Mouse (Mus musculus) C2C12 (cell line): ENCODE data around the gene Nkd2.

Experiments used
- CEBPB ChIP-seq: IDR thresholded peaks from one replicate; pipeline ENCODE4 v1.6.1; 2011; ENCODE audit warnings: low read depth, mild to moderate bottlenecking, control low read depth, moderate library complexity
- CTCF ChIP-seq: IDR thresholded peaks from one replicate; pipeline ENCODE4 v1.5.1; 2011; ENCODE audit not compliant: control insufficient read depth, insufficient read depth, insufficient read length
- MAX ChIP-seq: IDR thresholded peaks from one replicate; pipeline ENCODE4 v1.6.1; 2011; ENCODE audit warnings: mild to moderate bottlenecking, control low read depth
- MYOG ChIP-seq: IDR thresholded peaks from one replicate; pipeline ENCODE4 v1.6.1; 2011; ENCODE audit not compliant: control insufficient read depth, insufficient read length; ENCODE audit errors: extremely low read depth

DNA sequence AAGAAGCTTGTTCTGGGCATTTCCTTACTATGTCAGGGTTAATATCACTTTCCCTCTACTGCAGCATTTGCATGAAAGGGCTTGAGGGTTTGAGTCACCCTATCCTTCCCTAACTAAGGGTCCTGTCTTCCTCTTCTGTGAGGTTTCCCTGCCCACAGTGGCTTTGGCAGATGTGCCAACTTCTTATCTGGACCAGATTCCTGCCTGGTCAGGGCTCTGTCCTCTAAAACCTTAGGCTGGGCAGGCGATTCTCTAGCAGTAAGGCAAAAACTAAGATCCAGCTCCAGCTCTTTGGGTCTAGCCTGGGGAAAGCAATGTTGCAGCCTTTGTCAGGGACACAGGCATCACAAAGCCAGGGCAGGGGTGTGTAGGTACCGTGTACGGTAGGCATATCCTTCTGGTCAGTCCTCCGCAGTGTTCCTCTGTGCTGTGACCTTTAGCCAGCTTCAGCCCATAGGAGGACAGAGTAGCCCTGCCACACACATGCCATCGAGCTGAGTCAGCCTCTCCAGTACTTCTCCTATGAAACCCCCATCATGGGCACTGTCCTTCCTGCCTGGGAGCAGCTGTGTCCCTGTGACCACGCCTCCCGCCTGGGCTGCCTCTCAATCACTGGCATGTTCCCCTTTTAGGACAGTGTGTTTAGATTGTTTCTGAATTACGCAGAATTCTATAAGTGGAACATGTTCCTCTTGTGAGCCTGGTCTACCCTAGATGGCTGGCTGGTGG lies 43.8 kb downstream of the Nkd2 start:
- TF ChIP-seq CTCF: no peak
- TF ChIP-seq MAX: peak; percentile 47
- no peak for TF ChIP-seq MYOG
- no peak for TF ChIP-seq CEBPB
